Mouse (Mus musculus): ENCODE results near the gene Sema7a.

- TF ChIP-seq POLR2A (IDR thresholded peaks at IDR 0.05; ENCODE audit: extremely low read depth, insufficient read depth, low read length) (no peak), CTCF (IDR thresholded peaks at IDR 0.05; ENCODE audit: extremely low read depth, insufficient read depth, low read length) (no peak)
Measured at GRCm38 (mm10) chr9:57937171-57937570, 2.7 kb upstream of the Sema7a start.
